7 mouse cellular contexts compared by ENCODE assay signal in genomic region chr5:103655346-103656118, GRCm38 (mm10). TPM values are rescaled to one million over a fixed set of nuclear protein-coding genes. Genes with fewer than 3 reads are reported as not detected.
DNase-seq lines count a peak whose midpoint lies in the region; ATAC-seq lines count a peak whose summit lies in the region.

TSS of gene 1700016H13Rik (minus strand) at chr5:103656010.

- ATAC-seq in embryonic facial prominence, embryonic 11.5 days (replicated peaks; ENCODE audit: insufficient number of reproducible peaks, low FRiP score, low TSS enrichment, low read depth) = peak; percentile 66
- peak; percentile 77; the same call in 1 of the 2 replicates for ATAC-seq in limb, embryonic 15.5 days (ENCODE audit: insufficient number of reproducible peaks, low FRiP score, low TSS enrichment, low read depth)
- peak; percentile 82 for ATAC-seq in midbrain, embryonic 15.5 days (replicated peaks)

- peak; percentile 81 for DNase-seq in adrenal gland, postnatal 25 days
- DNase-seq in embryonic facial prominence, embryonic 11.5 days (ENCODE audit: low spot score) = peak; percentile 82
- DNase-seq in heart, adult 18-20 months = peak; percentile 83 to 87
- DNase-seq in kidney, adult 11 months = peak; percentile 55
- peak; percentile 55 to 83 for DNase-seq in spleen, postnatal 10 days (ENCODE audit: low spot score in 2 of 2)

- peak within 1 kb of the TSS; percentile 56 for H3K4me3 ChIP-seq in embryonic facial prominence, embryonic 11.5 days (ENCODE audit: low read depth, low read length)
- H3K4me3 ChIP-seq in limb, embryonic 15.5 days = peak within 1 kb of the TSS; percentile 56
- H3K4me3 ChIP-seq in midbrain, embryonic 15.5 days = peak within 1 kb of the TSS; percentile 67

- no peaks in the 10 kb centered on the region for H3K36me3 ChIP-seq in embryonic facial prominence, embryonic 11.5 days (replicated peaks; ENCODE audit: control insufficient read depth, insufficient read depth, low read depth, low read length)
- no peaks in the 10 kb centered on the region for H3K36me3 ChIP-seq in limb, embryonic 15.5 days
- no peaks in the 10 kb centered on the region for H3K36me3 ChIP-seq in midbrain, embryonic 15.5 days (replicated peaks)

- peak within 1 kb of the TSS; percentile 97 for H3K4me2 ChIP-seq in embryonic facial prominence, embryonic 11.5 days (ENCODE audit: low read depth, low read length)
- H3K4me2 ChIP-seq in limb, embryonic 15.5 days = peak within 1 kb of the TSS; percentile 98
- peak within 1 kb of the TSS; percentile 100 for H3K4me2 ChIP-seq in midbrain, embryonic 15.5 days

- H3K27ac ChIP-seq in embryonic facial prominence, embryonic 11.5 days (replicated peaks; ENCODE audit: low read depth, low read length) = no peak within 1 kb of the TSS
- no peak within 1 kb of the TSS for H3K27ac ChIP-seq in limb, embryonic 15.5 days
- H3K27ac ChIP-seq in midbrain, embryonic 15.5 days = peak within 1 kb of the TSS; percentile 23; the same call in 1 of the 2 replicates

- peak within 1 kb of the TSS; percentile 75 for H3K9ac ChIP-seq in embryonic facial prominence, embryonic 11.5 days (replicated peaks; ENCODE audit: low read length)
- peak within 1 kb of the TSS; percentile 34; the same call in 1 of the 2 replicates for H3K9ac ChIP-seq in limb, embryonic 15.5 days
- H3K9ac ChIP-seq in midbrain, embryonic 15.5 days = peak within 1 kb of the TSS; percentile 64

- H3K4me1 ChIP-seq in embryonic facial prominence, embryonic 11.5 days (ENCODE audit: control insufficient read depth, insufficient read depth, low read length) = no peaks in the 10 kb centered on the region
- peaks cover 9% of the 10 kb centered on the region for H3K4me1 ChIP-seq in limb, embryonic 15.5 days
- peaks cover 11% of the 10 kb centered on the region; the same call in 1 of the 2 replicates for H3K4me1 ChIP-seq in midbrain, embryonic 15.5 days

- WGBS in embryonic facial prominence, embryonic 11.5 days = under 1% methylated on average over 54 of the region's 56 CpGs
- 2% methylated on average over 53 of the region's 56 CpGs for WGBS in limb, embryonic 15.5 days
- 1% methylated on average over 54 of the region's 56 CpGs for WGBS in midbrain, embryonic 15.5 days

- no peaks in the 10 kb centered on the region for H3K27me3 ChIP-seq in embryonic facial prominence, embryonic 11.5 days (ENCODE audit: control insufficient read depth, insufficient read depth, low read length)
- H3K27me3 ChIP-seq in limb, embryonic 15.5 days = peaks cover 3% of the 10 kb centered on the region; the same call in 1 of the 2 replicates
- H3K27me3 ChIP-seq in midbrain, embryonic 15.5 days (replicated peaks) = 0 out of 2 replicates have a peak, but pooled peaks cover 2% of the 10 kb centered on the region

- no peaks in the 10 kb centered on the region for H3K9me3 ChIP-seq in embryonic facial prominence, embryonic 11.5 days (replicated peaks; ENCODE audit: control insufficient read depth, low read length)
- no peaks in the 10 kb centered on the region for H3K9me3 ChIP-seq in limb, embryonic 15.5 days
- no peaks in the 10 kb centered on the region for H3K9me3 ChIP-seq in midbrain, embryonic 15.5 days

RNA-seq across cellular contexts. Expression of gene 1700016H13Rik, which starts in this region (rescaled TPM):
- total RNA-seq in adrenal gland, postnatal 25 days (2021) = not detected in 2 replicates
- polyA plus RNA-seq in embryonic facial prominence, embryonic 11.5 days (2014; fragmentation: Nextera tagmentation; extraction: Ambion mirVana) = 0.28 TPM in 1 of 2 replicates, not detected in the other
- not detected for total RNA-seq in heart, adult 18-20 months (2021)
- polyA plus RNA-seq in limb, embryonic 15.5 days (2015; fragmentation: Nextera tagmentation; extraction: Ambion mirVana) = 0.24 and 0.26 TPM in 2 replicates
- 0.17 and 0.93 TPM in 2 replicates for polyA plus RNA-seq in midbrain, embryonic 15.5 days (2015; fragmentation: Nextera tagmentation; extraction: Ambion mirVana)

Comparison
In these comparisons a context has a peak if more than half of its experiments do, and no peak if none do; other contexts are left out.
1. Peak in DNase-seq in adrenal gland, postnatal 25 days; RNA of the gene not detected or under 1 TPM.
2. Peak in DNase-seq, ATAC-seq, H3K4me3 ChIP-seq, H3K9ac ChIP-seq and H3K4me2 ChIP-seq in embryonic facial prominence, embryonic 11.5 days; RNA of the gene not detected or under 1 TPM.
3. Peak in DNase-seq in heart, adult 18-20 months; RNA of the gene not detected or under 1 TPM.
4. Peak in ATAC-seq, H3K4me3 ChIP-seq, H3K9ac ChIP-seq and H3K4me2 ChIP-seq in limb, embryonic 15.5 days; RNA of the gene not detected or under 1 TPM.
5. Peak in ATAC-seq, H3K4me3 ChIP-seq, H3K27ac ChIP-seq, H3K9ac ChIP-seq and H3K4me2 ChIP-seq in midbrain, embryonic 15.5 days; RNA of the gene not detected or under 1 TPM.